Mouse (Mus musculus) C2C12 (cell line): ENCODE measurements around the gene Hp1bp3.

ENCODE experiments used
- CTCF ChIP-seq: IDR thresholded peaks from one replicate; pipeline ENCODE4 v1.5.1; 2011; ENCODE audit not compliant: control insufficient read depth, insufficient read depth, insufficient read length
- FOSL1 ChIP-seq: IDR thresholded peaks from one replicate; pipeline ENCODE4 v1.8.0; 2011; ENCODE audit warnings: mild to moderate bottlenecking, low read length; ENCODE audit not compliant: poor library complexity, insufficient read depth, severe bottlenecking

DNA sequence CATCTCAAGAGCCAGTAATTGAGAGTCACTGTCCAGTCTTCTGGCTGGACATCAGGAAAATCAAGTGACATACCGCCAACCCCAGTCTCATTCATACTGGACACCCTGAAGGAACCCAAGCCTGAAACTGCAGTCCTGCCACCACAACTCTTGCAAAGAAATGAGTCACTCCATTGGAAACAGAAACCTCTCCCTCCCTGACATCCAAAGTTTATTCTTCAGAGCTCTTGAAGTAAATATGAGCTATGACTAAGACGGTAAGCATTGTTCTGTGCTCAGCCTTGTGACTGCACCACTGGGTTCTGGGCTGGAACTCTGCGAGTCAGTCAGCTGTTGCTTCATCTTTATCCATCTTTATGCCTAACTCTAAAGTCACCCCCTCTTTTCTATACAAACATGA, 2.2 kb upstream of the Hp1bp3 start:
- TF ChIP-seq CTCF (no peak), FOSL1 (no peak)
